Mouse (Mus musculus) heart, embryonic 14.5 days (tissue): Measurements from ENCODE around the gene Ptpn9. TPM values are rescaled to one million over a fixed set of nuclear protein-coding genes. Genes with fewer than 3 reads are reported as not detected.

Source experiments
- ATAC-seq: fragments of 200-750 bp; cut with Nextera tagmentation; 2 replicates; pipeline ENCODE4 v1.8.0; 2017; ENCODE audit warnings: low read depth, moderate TSS enrichment; ENCODE audit not compliant: insufficient number of reproducible peaks, insufficient read depth, low FRiP score
- H3K27ac ChIP-seq, 2 experiments: fragments of 200-500 bp in 1 of 2; fragments of 300-500 bp in 1 of 2; sonication (generic) in 1 of 2; replicated peaks in 1 of 2; 2 replicates each; pipeline ENCODE4 v1.5.1; 2012 to 2014; ENCODE audit warnings: low read depth in 2 of 2, low read length in 2 of 2, control low read depth in 1 of 2, mild to moderate bottlenecking in 1 of 2, mixed read lengths in 1 of 2; ENCODE audit not compliant: control insufficient read depth in 1 of 2, insufficient read depth in 1 of 2
- H3K27me3 ChIP-seq: fragments of 300-500 bp; sonication (generic); 2 replicates; pipeline ENCODE4 v1.6.1; 2014; ENCODE audit warnings: mild to moderate bottlenecking, low read length, control low read depth; ENCODE audit not compliant: control insufficient read depth, insufficient read depth
- H3K36me3 ChIP-seq: fragments of 300-500 bp; sonication (generic); 2 replicates; pipeline ENCODE4 v1.6.1; 2014; ENCODE audit warnings: mild to moderate bottlenecking, control low read depth, low read length, mixed read lengths; ENCODE audit not compliant: control insufficient read depth, insufficient read depth
- H3K4me1 ChIP-seq, 2 experiments: fragments of 200-500 bp in 1 of 2; fragments of 300-500 bp in 1 of 2; sonication (generic) in 1 of 2; 2 replicates each; pipeline ENCODE4 v1.6.1; 2012 to 2014; ENCODE audit warnings: low read length in 2 of 2, control low read depth in 1 of 2, mixed read lengths in 1 of 2; ENCODE audit not compliant: control insufficient read depth in 2 of 2, insufficient read depth in 2 of 2
- H3K4me2 ChIP-seq: fragments of 300-500 bp; sonication (generic); 2 replicates; pipeline ENCODE4 v1.6.1; 2014; ENCODE audit warnings: mild to moderate bottlenecking, low read length
- H3K4me3 ChIP-seq, 2 experiments: fragments of 200-500 bp in 1 of 2; fragments of 300-500 bp in 1 of 2; sonication (generic) in 1 of 2; 2 replicates each; pipeline ENCODE4 v1.5.1; 2012 to 2014; ENCODE audit warnings: low read length in 2 of 2, mild to moderate bottlenecking in 2 of 2, control low read depth in 1 of 2, low read depth in 1 of 2, moderate library complexity in 1 of 2; ENCODE audit not compliant: control insufficient read depth in 1 of 2, insufficient read depth in 1 of 2
- H3K9ac ChIP-seq: fragments of 300-500 bp; sonication (generic); 2 replicates; pipeline ENCODE4 v1.6.1; 2014; ENCODE audit warnings: mild to moderate bottlenecking, low read length
- H3K9me3 ChIP-seq: fragments of 300-500 bp; sonication (generic); 2 replicates; pipeline ENCODE4 v1.6.1; 2016; ENCODE audit warnings: low read length, control low read depth; ENCODE audit not compliant: control insufficient read depth
- WGBS: fragments of 180-500 bp; shearing (Covaris S2); extraction: QIAGEN DNeasy Blood & Tissue Kit; methylation state at CpG from one replicate; pipeline ENCODE4 v1.1.7; 2014; 5-methylcytosine and 5-hydroxymethylcytosine counted together
- polyA plus RNA-seq: library from polyadenylated mRNA; unstranded; fragments of >200 nt; fragmentation: Nextera tagmentation; extraction: Ambion mirVana; gene quantifications from 2 replicates; pipeline ENCODE4 v1.2.1, GENCODE M21; 2014

Ptpn9 gene
- polyA plus RNA-seq, 1 experiment from 2014 or later: 24.9 TPM

DNA sequence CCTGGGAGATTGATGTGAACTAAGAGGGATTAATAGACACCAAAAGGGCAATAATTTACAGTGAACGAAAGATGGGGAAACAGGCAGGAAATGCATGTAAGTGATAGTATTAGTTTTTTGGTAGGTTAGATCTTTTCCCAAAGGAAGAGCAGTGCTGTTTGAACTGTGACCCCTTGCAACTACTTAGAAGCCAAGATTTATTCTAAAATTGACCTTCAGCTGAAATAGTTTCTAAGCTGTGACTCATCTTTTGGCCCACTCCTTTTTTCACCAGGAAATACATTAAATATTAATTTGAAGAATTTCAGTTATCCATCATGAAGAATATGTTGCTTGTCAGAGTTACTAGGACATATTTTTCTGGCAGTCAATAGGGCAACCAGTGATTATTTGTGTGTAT lies 19.0 kb downstream of the Ptpn9 start:
- ATAC-seq: no peak
- H3K27me3 ChIP-seq: no peaks in the 10 kb centered on the region
- H3K27ac ChIP-seq: no peak overlapping the region
- 84% methylated on average over 1 of the region's 1 CpGs for WGBS
- H3K4me2 ChIP-seq: no peak overlapping the region
- peaks cover 9% of the 10 kb centered on the region; the same call in 1 of the 2 replicates for H3K36me3 ChIP-seq
- no peak overlapping the region for H3K9ac ChIP-seq
- H3K4me1 ChIP-seq: no peaks in the 10 kb centered on the region
- 0 out of 2 replicates have a peak, but pooled peaks cover 7% of the 10 kb centered on the region for H3K9me3 ChIP-seq
- no peak overlapping the region for H3K4me3 ChIP-seq

DNA sequence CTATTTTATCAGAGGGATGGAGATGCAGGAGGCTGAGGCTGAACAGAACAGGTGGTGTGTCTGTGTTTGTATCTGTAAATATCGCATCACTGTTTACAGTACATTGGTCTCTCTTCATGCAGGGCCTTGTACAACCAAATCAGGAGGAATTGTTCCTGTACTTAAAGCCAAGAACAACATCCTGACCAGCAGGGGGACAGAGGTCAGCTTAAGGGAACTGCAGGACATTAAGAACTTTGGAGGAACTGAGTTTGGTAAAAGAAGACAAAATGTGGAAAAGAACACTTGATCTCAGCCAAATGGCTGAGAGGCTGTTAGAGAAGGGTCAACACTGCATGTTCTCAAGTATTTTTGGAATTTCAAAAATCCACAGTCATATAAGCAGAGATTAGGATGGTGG lies 20.0 kb downstream of the Ptpn9 start:
- Histone ChIP-seq H3K27ac (no peak overlapping the region), H3K4me3 (no peak overlapping the region), H3K4me1 (no peaks in the 10 kb centered on the region), H3K9ac (no peak overlapping the region), H3K27me3 (no peaks in the 10 kb centered on the region), H3K9me3 (0 out of 2 replicates have a peak, but pooled peaks cover 7% of the 10 kb centered on the region), H3K4me2 (no peak overlapping the region), H3K36me3 (peaks cover 14% of the 10 kb centered on the region)
- WGBS: 79% methylated on average over 1 of the region's 1 CpGs
- ATAC-seq: no peak

DNA sequence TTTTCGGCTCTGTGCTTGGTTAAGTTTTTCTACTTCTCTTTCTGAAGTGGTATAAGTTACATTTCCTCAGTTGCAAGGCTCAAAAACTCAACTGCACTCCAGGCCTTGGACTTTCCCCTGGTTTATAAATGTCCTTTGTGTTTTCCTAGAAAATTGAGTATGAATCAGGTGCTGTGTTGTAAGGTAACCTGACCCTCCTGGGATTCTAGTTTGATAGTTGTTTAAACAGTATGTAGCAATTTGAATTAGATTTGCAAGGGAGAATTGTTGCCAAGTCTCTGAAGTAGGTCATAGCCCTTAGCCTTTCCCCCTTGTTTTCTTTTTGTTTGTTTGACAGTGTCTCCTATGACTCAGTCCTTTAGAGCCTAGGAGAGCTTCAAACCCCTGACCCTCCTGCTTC lies 22.9 kb downstream of the Ptpn9 start:
- no peak overlapping the region for H3K4me3 ChIP-seq
- H3K4me1 ChIP-seq: no peaks in the 10 kb centered on the region
- H3K27me3 ChIP-seq: no peaks in the 10 kb centered on the region
- H3K4me2 ChIP-seq: no peak overlapping the region
- no peak overlapping the region for H3K27ac ChIP-seq
- ATAC-seq: no peak
- WGBS: 95% methylated on average over 1 of the region's 1 CpGs
- peaks cover 31% of the 10 kb centered on the region for H3K36me3 ChIP-seq
- 0 out of 2 replicates have a peak, but pooled peaks cover 7% of the 10 kb centered on the region for H3K9me3 ChIP-seq
- H3K9ac ChIP-seq: no peak overlapping the region

DNA sequence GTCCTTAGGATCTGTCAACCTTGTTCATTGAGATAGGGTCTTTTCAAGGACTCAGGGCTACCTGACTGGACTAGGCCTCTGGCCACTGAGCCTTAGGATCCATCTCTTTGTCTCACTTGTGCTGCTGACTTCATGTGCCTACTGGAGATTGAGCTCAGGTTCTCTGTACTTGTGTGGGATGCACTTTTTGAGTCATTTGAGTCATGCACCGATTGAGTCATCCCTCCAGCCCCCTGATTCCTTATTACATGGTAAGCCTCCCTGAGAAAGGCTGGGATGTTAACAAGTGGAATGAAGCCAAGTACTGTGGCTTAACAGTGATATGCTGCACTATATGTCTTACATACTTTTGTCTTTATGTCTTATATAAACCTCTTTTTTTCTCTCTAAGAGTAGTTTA lies 37.0 kb downstream of the Ptpn9 start:
- no peaks in the 10 kb centered on the region for H3K27me3 ChIP-seq
- H3K4me1 ChIP-seq: no peaks in the 10 kb centered on the region
- H3K4me2 ChIP-seq: no peak overlapping the region
- ATAC-seq: no peak
- H3K4me3 ChIP-seq: no peak overlapping the region
- WGBS: 75% methylated on average over 1 of the region's 1 CpGs
- H3K36me3 ChIP-seq: peaks cover 66% of the 10 kb centered on the region
- no peak overlapping the region for H3K27ac ChIP-seq
- H3K9me3 ChIP-seq: no peaks in the 10 kb centered on the region
- no peak overlapping the region for H3K9ac ChIP-seq

DNA sequence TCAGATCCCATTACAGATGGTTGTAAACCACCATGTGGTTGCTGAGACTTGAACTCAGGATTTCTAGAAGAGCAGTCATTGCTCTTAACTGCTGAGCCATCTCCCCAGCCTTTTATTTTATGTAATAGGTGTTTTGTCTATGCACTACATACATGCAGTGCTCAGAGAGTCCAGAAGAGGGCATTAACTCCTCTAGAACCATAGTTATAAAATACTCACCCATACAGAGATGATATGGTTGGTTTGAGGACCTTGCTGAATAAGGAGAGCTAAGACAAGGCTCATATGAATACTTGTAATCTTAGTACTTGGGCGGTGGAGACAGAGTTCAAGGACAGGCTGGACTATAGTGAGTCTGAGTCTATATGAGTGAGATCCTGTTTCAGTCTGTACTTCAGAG lies 61.5 kb downstream of the Ptpn9 start:
- no peak for ATAC-seq
- Histone ChIP-seq H3K4me2 (no peak overlapping the region), H3K9me3 (no peaks in the 10 kb centered on the region), H3K4me1 (no peaks in the 10 kb centered on the region), H3K27me3 (no peaks in the 10 kb centered on the region), H3K36me3 (peaks cover 62% of the 10 kb centered on the region), H3K9ac (no peak overlapping the region), H3K4me3 (no peak overlapping the region), H3K27ac (no peak overlapping the region)
- 86% methylated on average over 1 of the region's 1 CpGs for WGBS

DNA sequence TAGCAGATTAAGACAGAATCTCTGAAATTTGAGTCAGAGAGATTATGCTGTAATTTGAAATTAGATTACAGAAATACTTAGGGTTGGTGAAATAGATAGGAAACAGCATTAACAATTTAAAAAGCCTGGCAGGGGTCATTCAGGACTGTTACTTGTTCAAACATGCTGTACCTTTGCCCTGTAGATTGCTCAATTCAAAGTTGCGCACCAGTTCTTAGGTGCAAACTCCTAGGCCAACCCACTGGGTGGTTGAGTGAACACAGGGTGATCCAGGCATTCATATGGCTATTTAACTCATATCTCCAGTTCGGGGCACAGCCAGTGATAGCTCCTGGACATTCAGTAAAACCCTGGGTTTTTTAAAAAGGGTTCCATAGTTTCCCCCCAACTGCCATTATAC lies 69.4 kb downstream of the Ptpn9 start:
- no peak for ATAC-seq
- Histone ChIP-seq H3K27ac (no peak overlapping the region), H3K4me2 (no peak overlapping the region), H3K4me1 (no peaks in the 10 kb centered on the region), H3K27me3 (no peaks in the 10 kb centered on the region), H3K9me3 (no peaks in the 10 kb centered on the region), H3K9ac (no peak overlapping the region), H3K36me3 (peaks cover 46% of the 10 kb centered on the region), H3K4me3 (no peak overlapping the region)
- 88% methylated on average over 2 of the region's 2 CpGs for WGBS

DNA sequence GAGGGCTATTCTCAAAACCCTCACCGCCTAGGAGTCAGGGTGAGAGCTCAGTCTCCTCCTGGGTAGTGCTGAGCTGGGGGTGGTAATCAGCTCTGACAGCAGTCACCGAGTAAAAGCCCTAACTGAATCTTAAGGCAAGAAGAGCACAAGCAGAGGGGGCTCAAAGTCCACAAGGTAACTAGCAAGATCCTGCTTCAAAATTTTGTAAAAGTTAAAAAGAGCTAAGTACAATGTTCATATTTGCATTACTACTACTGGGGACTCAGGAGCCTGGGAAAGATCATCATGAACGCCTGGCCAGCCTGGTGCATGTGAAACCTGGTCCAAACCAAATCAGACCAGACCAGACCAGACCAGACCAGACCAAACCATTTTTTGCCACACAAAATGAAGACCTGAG lies 73.5 kb downstream of the Ptpn9 start:
- Histone ChIP-seq H3K9ac (no peak overlapping the region), H3K27me3 (no peaks in the 10 kb centered on the region), H3K4me1 (peaks cover 0 to 10% of the 10 kb centered on the region in 2 experiments; a peak in 2 of 4 replicates), H3K36me3 (peaks cover 16% of the 10 kb centered on the region), H3K9me3 (no peaks in the 10 kb centered on the region), H3K4me3 (no peak overlapping the region), H3K4me2 (no peak overlapping the region), H3K27ac (no peak overlapping the region)
- 57% methylated on average over 3 of the region's 3 CpGs for WGBS
- no peak for ATAC-seq

DNA sequence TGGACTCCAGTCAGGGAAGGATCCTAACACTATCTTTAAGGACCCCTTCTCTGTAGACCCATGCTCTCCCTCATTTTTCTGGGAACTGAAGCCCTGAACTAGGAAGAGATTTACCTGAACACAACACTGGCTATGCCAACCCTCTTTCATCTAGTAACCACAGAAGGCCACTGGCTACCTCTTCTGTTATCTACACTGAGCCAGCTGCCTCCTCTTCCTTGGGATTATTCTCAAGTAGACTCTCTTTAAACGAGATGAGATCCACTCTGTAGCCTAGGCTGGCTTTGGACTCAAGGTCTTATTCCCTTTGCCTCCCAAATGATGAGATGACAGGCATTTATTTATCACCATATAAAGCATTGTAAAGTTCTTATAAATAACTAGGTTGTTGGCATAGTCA lies 75.5 kb downstream of the Ptpn9 start:
- Histone ChIP-seq H3K4me3 (no peak overlapping the region), H3K9ac (no peak overlapping the region), H3K27me3 (no peaks in the 10 kb centered on the region), H3K36me3 (peaks cover 6% of the 10 kb centered on the region; the same call in 1 of the 2 replicates), H3K9me3 (no peaks in the 10 kb centered on the region), H3K27ac (no peak overlapping the region), H3K4me1 (peaks cover 6 to 19% of the 10 kb centered on the region in 2 experiments; a peak in 3 of 4 replicates), H3K4me2 (peak overlapping the region; percentile 97; the same call in 1 of the 2 replicates)
- WGBS: 17% methylated on average over 1 of the region's 1 CpGs
- ATAC-seq: no peak
